Mouse (Mus musculus) MEL (cell line): ENCODE results near the gene Tbcd.

Source experiments
- BHLHE40 ChIP-seq: IDR thresholded peaks from 2 replicates; pipeline ENCODE4 v1.6.1; 2012; ENCODE audit warnings: low read depth, mild to moderate bottlenecking, inconsistent platforms, low read length, improper control_type of control experiment, borderline replicate concordance
- E2F4 ChIP-seq: IDR thresholded peaks from 2 replicates; pipeline ENCODE4 v1.6.1; 2011; ENCODE audit warnings: low read depth, low read length, improper control_type of control experiment, borderline replicate concordance
- EP300 ChIP-seq, 2 experiments: IDR thresholded peaks; 2 replicates each; pipeline ENCODE4 v1.6.1; 2011; ENCODE audit warnings: improper control_type of control experiment in 2 of 2, low read length in 2 of 2, low read depth in 1 of 2, mild to moderate bottlenecking in 1 of 2
- ZMIZ1 ChIP-seq: IDR thresholded peaks from 2 replicates; pipeline ENCODE4 v1.6.1; 2012; ENCODE audit warnings: low read depth, mild to moderate bottlenecking, inconsistent platforms, low read length, improper control_type of control experiment, moderate library complexity

- TF ChIP-seq EP300 (IDR thresholded peaks at IDR 0.05; ENCODE audit: low read depth in 1 of 2, low read length in 2 of 2): peak; percentile 94 to 97
- TF ChIP-seq E2F4: 0 out of 2 replicates have a peak, but pooled peaks have one; percentile 56
- peak; percentile 72 for TF ChIP-seq BHLHE40
- TF ChIP-seq ZMIZ1: no peak
Observed at GRCm38 (mm10) chr11:121559527-121560293, 108.0 kb downstream of the Tbcd start.
